Mouse (Mus musculus) fat pad, adult 2 months (tissue): ENCODE results near the gene Rpap1.
"Not testable (repeated sequence)": the region's sequence is repeated elsewhere in the genome, so short reads cannot be mapped to it uniquely, and the experiment has no call there.

Source experiments
- DNase-seq: peaks from one replicate; pipeline ENCODE4 v3.0.0-alpha.2; 2011; ENCODE audit warnings: low read depth, low spot score; ENCODE audit errors: extremely low read depth

Rpap1 gene

GRCm38 (mm10) chr2:119741581-119742411 is 45.5 kb downstream of the Rpap1 start, which contains the start of gene Itpka:
Itpka (plus strand) TSS chr2:119742337.
- no peak for DNase-seq

- DNase-seq, result peak; percentile 18
Measured at GRCm38 (mm10) chr2:119740567-119740966, 46.8 kb downstream of the Rpap1 start.

GRCm38 (mm10) chr2:119737124-119737523 is 50.2 kb downstream of the Rpap1 start:
- DNase-seq, result peak; percentile 16

- no peak for DNase-seq
Measured at GRCm38 (mm10) chr2:119730735-119731134, 56.6 kb downstream of the Rpap1 start.

- no peak for DNase-seq
Measured at GRCm38 (mm10) chr2:119727762-119728416, 59.4 kb downstream of the Rpap1 start.

- no peak for DNase-seq
Measured at GRCm38 (mm10) chr2:119721070-119721469, 66.3 kb downstream of the Rpap1 start.

GRCm38 (mm10) chr2:119715868-119716267 is 71.5 kb downstream of the Rpap1 start:
- DNase-seq, result not testable (repeated sequence)
